10 mouse cellular contexts compared by ENCODE assay signal in genomic region chr6:39225876-39226609, GRCm38 (mm10). TPM values are rescaled to one million over a fixed set of nuclear protein-coding genes. Genes with fewer than 3 reads are reported as not detected.
A peak's percentile ranks its signal among the peaks of the same experiment; 100 is the strongest.
DNase-seq lines count a peak whose midpoint lies in the region; ATAC-seq and TF ChIP-seq lines count a peak whose summit lies in the region.
"Had no signal": no experiment of that assay in that cellular context is flagged by ENCODE, and none has a peak within 500 bp of the region (broad histone marks: within the 10 kb centered on the region; RNA-seq: fewer than 3 reads in every experiment).

No protein-coding gene starts in this region.

- DNase-seq in liver: no peak
- DNase-seq in forebrain, embryonic 14.5 days (ENCODE audit: low spot score): peak; percentile 69
- DNase-seq in midbrain, postnatal 0 days (ENCODE audit: low spot score): peak; percentile 19
- no peak for DNase-seq in spleen, postnatal 36 days (ENCODE audit: low spot score in 2 of 2)
- no peak for DNase-seq in right cerebral cortex, postnatal 36 days (ENCODE audit: low spot score in 2 of 2)
- no peak for DNase-seq in left cerebral cortex, adult 11 months (ENCODE audit: low spot score)

- no peaks in the 10 kb centered on the region; the same call in 1 of the 2 replicates for H3K4me1 ChIP-seq in liver, embryonic 16.5 days (ENCODE audit: control insufficient read depth, low read depth, low read length)
- H3K4me1 ChIP-seq in brown adipose tissue, adult 24 weeks (ENCODE audit: control insufficient read depth, insufficient read depth, insufficient read length, low read length): no peaks in the 10 kb centered on the region; the same call in 1 of the 2 replicates
- peaks cover 7% of the 10 kb centered on the region for H3K4me1 ChIP-seq in forebrain, embryonic 14.5 days (ENCODE audit: control insufficient read depth, insufficient read depth, low read length)
- H3K4me1 ChIP-seq in midbrain, postnatal 0 days (ENCODE audit: insufficient read depth, low read length): no peaks in the 10 kb centered on the region

- no peak overlapping the region for H3K4me3 ChIP-seq in liver, embryonic 16.5 days (ENCODE audit: low read depth, low read length)
- H3K4me3 ChIP-seq in brown adipose tissue, adult 24 weeks (ENCODE audit: insufficient read depth, low read depth, low read length): peak overlapping the region; percentile 14; the same call in 1 of the 2 replicates
- no peak overlapping the region for H3K4me3 ChIP-seq in forebrain, embryonic 14.5 days (ENCODE audit: low read depth, low read length)
- H3K4me3 ChIP-seq in midbrain, postnatal 0 days (ENCODE audit: low read depth, low read length): no peak overlapping the region
- H3K4me3 ChIP-seq: embryonic facial prominence, embryonic 12.5 days; lung, embryonic 15.5 days had no signal

- no peaks in the 10 kb centered on the region for H3K36me3 ChIP-seq in liver, embryonic 16.5 days (ENCODE audit: control insufficient read depth, insufficient read depth)
- no peaks in the 10 kb centered on the region for H3K36me3 ChIP-seq in forebrain, embryonic 14.5 days (ENCODE audit: control insufficient read depth, insufficient read depth, low read length)
- no peaks in the 10 kb centered on the region for H3K36me3 ChIP-seq in midbrain, postnatal 0 days (ENCODE audit: insufficient read depth, low read length)
- H3K36me3 ChIP-seq: embryonic facial prominence, embryonic 12.5 days; lung, embryonic 15.5 days had no signal

- 28% methylated on average over 7 of the region's 7 CpGs for WGBS in liver, embryonic 16.5 days (ENCODE audit: insufficient replicate concordance)
- 5% methylated on average over 7 of the region's 7 CpGs for WGBS in forebrain, embryonic 14.5 days
- WGBS in midbrain, postnatal 0 days: 11% methylated on average over 7 of the region's 7 CpGs

- peak overlapping the region; percentile 7; the same call in 1 of the 2 replicates for H3K4me2 ChIP-seq in liver, embryonic 16.5 days (ENCODE audit: low read depth, low read length)
- peak overlapping the region; percentile 28; the same call in 1 of the 2 replicates for H3K4me2 ChIP-seq in forebrain, embryonic 14.5 days (ENCODE audit: low read length)
- H3K4me2 ChIP-seq in midbrain, postnatal 0 days (ENCODE audit: low read depth, low read length, poor library complexity, severe bottlenecking): no peak overlapping the region
- H3K4me2 ChIP-seq: embryonic facial prominence, embryonic 12.5 days; lung, embryonic 15.5 days had no signal

- H3K9ac ChIP-seq in liver, embryonic 16.5 days (ENCODE audit: low read depth, low read length): no peak overlapping the region
- H3K9ac ChIP-seq in forebrain, embryonic 14.5 days (ENCODE audit: low read length): peak overlapping the region; percentile 6
- no peak overlapping the region for H3K9ac ChIP-seq in midbrain, postnatal 0 days (replicated peaks; ENCODE audit: low read length, poor library complexity, severe bottlenecking)
- H3K9ac ChIP-seq: embryonic facial prominence, embryonic 12.5 days; lung, embryonic 15.5 days had no signal

- no peaks in the 10 kb centered on the region for H3K27me3 ChIP-seq in liver, embryonic 16.5 days (ENCODE audit: control insufficient read depth, insufficient read depth, low read depth, low read length)
- H3K27me3 ChIP-seq in forebrain, embryonic 14.5 days (replicated peaks; ENCODE audit: control insufficient read depth, insufficient read depth, low read length): no peaks in the 10 kb centered on the region
- H3K27me3 ChIP-seq in midbrain, postnatal 0 days (ENCODE audit: insufficient read depth, low read length): no peaks in the 10 kb centered on the region
- H3K27me3 ChIP-seq: embryonic facial prominence, embryonic 12.5 days; lung, embryonic 15.5 days had no signal

- no peak for TF ChIP-seq CTCF in midbrain, postnatal 0 days (IDR thresholded peaks at IDR 0.05)

- no peak for ATAC-seq in liver, embryonic 16.5 days (ENCODE audit: low read depth)
- peak; percentile 91 for ATAC-seq in forebrain, embryonic 14.5 days
- no peak for ATAC-seq in midbrain, postnatal 0 days (ENCODE audit: low FRiP score)

- no peak overlapping the region for H3K27ac ChIP-seq in liver, embryonic 16.5 days (ENCODE audit: low read length)
- H3K27ac ChIP-seq in brown adipose tissue, adult 24 weeks (replicated peaks; ENCODE audit: low read depth, low read length): peak overlapping the region; percentile 71
- peak overlapping the region; percentile 65; the same call in 1 of the 2 replicates for H3K27ac ChIP-seq in forebrain, embryonic 14.5 days (ENCODE audit: low read depth, low read length)
- H3K27ac ChIP-seq in midbrain, postnatal 0 days (ENCODE audit: low read depth, low read length): no peak overlapping the region
- H3K27ac ChIP-seq: embryonic facial prominence, embryonic 12.5 days; lung, embryonic 15.5 days had no signal

- no peaks in the 10 kb centered on the region for H3K9me3 ChIP-seq in liver, embryonic 16.5 days (replicated peaks; ENCODE audit: control insufficient read depth, low read length)
- no peaks in the 10 kb centered on the region for H3K9me3 ChIP-seq in forebrain, embryonic 14.5 days (replicated peaks; ENCODE audit: control insufficient read depth, low read length)
- no peaks in the 10 kb centered on the region for H3K9me3 ChIP-seq in midbrain, postnatal 0 days (ENCODE audit: low read length)
- H3K9me3 ChIP-seq: embryonic facial prominence, embryonic 12.5 days; lung, embryonic 15.5 days had no signal

RNA-seq across cellular contexts. Expression of gene Kdm7a, which starts 19.5 kb away (rescaled TPM):
- polyA plus RNA-seq in liver, embryonic 16.5 days (2015; fragmentation: Nextera tagmentation; extraction: Ambion mirVana): 12.5 and 13.0 TPM in 2 replicates
- polyA plus RNA-seq in brown adipose tissue, adult 24 weeks (2012; ENCODE audit: insufficient read depth, insufficient read length, missing spikeins): 9.5 and 12.2 TPM in 2 replicates
- polyA plus RNA-seq in forebrain, embryonic 14.5 days (2014; fragmentation: Nextera tagmentation; extraction: Ambion mirVana): 4.7 and 5.9 TPM in 2 replicates
- 5.4 and 7.8 TPM in 2 replicates for total RNA-seq in midbrain, postnatal 0 days (2014; rRNA removed)
- polyA plus RNA-seq in midbrain, postnatal 0 days (2015; fragmentation: Nextera tagmentation; extraction: Ambion mirVana): 1.1 and 1.5 TPM in 2 replicates

Comparison
In these comparisons a context has a peak if more than half of its experiments do, and no peak if none do; other contexts are left out.
1. H3K27ac ChIP-seq: peak in brown adipose tissue, adult 24 weeks (single experiment) and forebrain, embryonic 14.5 days (single experiment); none in liver, embryonic 16.5 days (single experiment) and midbrain, postnatal 0 days (single experiment).
2. DNase-seq: peak in forebrain, embryonic 14.5 days (single experiment) and midbrain, postnatal 0 days (single experiment); none in liver (single experiment), spleen, postnatal 36 days (0 of 2), right cerebral cortex, postnatal 36 days (0 of 2) and left cerebral cortex, adult 11 months (single experiment).